Mouse (Mus musculus): ENCODE measurements around the gene Klhl8.
A peak's percentile ranks its signal among the peaks of the same experiment; 100 is the strongest.
"Not testable (repeated sequence)": the region's sequence is repeated elsewhere in the genome, so short reads cannot be mapped to it uniquely, and the experiment has no call there.

Gene Klhl8

GRCm38 (mm10) chr5:103910748-103911409 lies at the start of gene Klhl8:
Klhl8 (minus strand) TSS chr5:103911259.
- DNase-seq, result peak; percentile 91

- DNase-seq, result no peak
These were observed 43.6 kb upstream of the Klhl8 start for GRCm38 (mm10) chr5:103954638-103955037.

- DNase-seq, result no peak
These were observed 42.4 kb upstream of the Klhl8 start for GRCm38 (mm10) chr5:103953135-103954083.

GRCm38 (mm10) chr5:103950138-103950537 lies 39.1 kb upstream of the Klhl8 start:
- not testable (repeated sequence) for DNase-seq

GRCm38 (mm10) chr5:103943183-103943582 lies 32.1 kb upstream of the Klhl8 start:
- DNase-seq, result no peak

GRCm38 (mm10) chr5:103939856-103940255 lies 28.8 kb upstream of the Klhl8 start:
- DNase-seq, result no peak

GRCm38 (mm10) chr5:103939350-103939652 lies 28.2 kb upstream of the Klhl8 start:
- DNase-seq, result no peak

- no peak for DNase-seq
These were observed 27.7 kb upstream of the Klhl8 start for GRCm38 (mm10) chr5:103938547-103939349.

- DNase-seq, result no peak
These were observed 26.0 kb upstream of the Klhl8 start for GRCm38 (mm10) chr5:103936906-103937589.

- not testable (repeated sequence) for DNase-seq
These were observed 20.9 kb upstream of the Klhl8 start for GRCm38 (mm10) chr5:103931924-103932323.

- no peak for DNase-seq
These were observed 19.5 kb upstream of the Klhl8 start for GRCm38 (mm10) chr5:103930511-103930910.

GRCm38 (mm10) chr5:103928196-103928550 lies 17.1 kb upstream of the Klhl8 start:
- DNase-seq, result no peak

GRCm38 (mm10) chr5:103927429-103928195 lies 16.6 kb upstream of the Klhl8 start:
- peak; percentile 98 for DNase-seq

GRCm38 (mm10) chr5:103926398-103926797 lies 15.3 kb upstream of the Klhl8 start:
- DNase-seq, result peak; percentile 30

- no peak for DNase-seq
These were observed 12.7 kb upstream of the Klhl8 start for GRCm38 (mm10) chr5:103923755-103924154.

GRCm38 (mm10) chr5:103923101-103923500 lies 12.0 kb upstream of the Klhl8 start:
- DNase-seq, result no peak

- no peak for DNase-seq
These were observed 11.4 kb upstream of the Klhl8 start for GRCm38 (mm10) chr5:103922436-103922835.

- DNase-seq, result no peak
These were observed 8.4 kb upstream of the Klhl8 start for GRCm38 (mm10) chr5:103919497-103919896.

GRCm38 (mm10) chr5:103918233-103918632 lies 7.2 kb upstream of the Klhl8 start:
- DNase-seq, result no peak

- DNase-seq, result no peak
These were observed 6.4 kb upstream of the Klhl8 start for GRCm38 (mm10) chr5:103917357-103917895.

- DNase-seq, result peak; percentile 34
These were observed 5.7 kb upstream of the Klhl8 start for GRCm38 (mm10) chr5:103916595-103917356.

All from lung, postnatal 36 days (tissue).